Mouse (Mus musculus) adrenal gland, postnatal 4 days (tissue): Measurements from ENCODE around the gene Mrps35. TPM values are rescaled to one million over a fixed set of nuclear protein-coding genes. Genes with fewer than 3 reads are reported as not detected.

ENCODE experiments used
- DNase-seq, 2 experiments: peaks; one replicate each; pipeline ENCODE4 v3.0.0; 2021 to 2022; ENCODE audit warnings: low spot score in 2 of 2, mixed read lengths in 2 of 2
- total RNA-seq, 2 experiments: library from RNA; stranded (reverse); gene quantifications; 2 replicates each; pipeline ENCODE4 v1.2.3; 2021

Mrps35 gene
- total RNA-seq, 2 experiments from 2014 or later = 105 to 109 TPM

- no peak for DNase-seq
Measured at GRCm38 (mm10) chr6:147028396-147028795, 14.2 kb upstream of the Mrps35 start.

GRCm38 (mm10) chr6:147029591-147029990 lies 13.0 kb upstream of the Mrps35 start:
- no peak for DNase-seq

GRCm38 (mm10) chr6:147030096-147030885 lies 12.3 kb upstream of the Mrps35 start:
- no peak for DNase-seq

GRCm38 (mm10) chr6:147032303-147032925 lies 10.2 kb upstream of the Mrps35 start, which contains the start of gene Rep15:
Gene Rep15 (plus strand): TSS chr6:147032584.
- DNase-seq = no peak

GRCm38 (mm10) chr6:147043633-147044032 lies 1.1 kb downstream of the Mrps35 start:
- DNase-seq = no peak

- DNase-seq = no peak
Measured at GRCm38 (mm10) chr6:147049239-147049805, 6.8 kb downstream of the Mrps35 start.

- DNase-seq = no peak
Measured at GRCm38 (mm10) chr6:147051666-147052065, 9.1 kb downstream of the Mrps35 start.

GRCm38 (mm10) chr6:147052440-147052839 lies 9.9 kb downstream of the Mrps35 start:
- DNase-seq = no peak

GRCm38 (mm10) chr6:147053785-147054646 lies 11.5 kb downstream of the Mrps35 start:
- DNase-seq = no peak

GRCm38 (mm10) chr6:147055374-147055977 lies 12.9 kb downstream of the Mrps35 start:
- DNase-seq = no peak

- no peak for DNase-seq
Measured at GRCm38 (mm10) chr6:147059326-147059725, 16.8 kb downstream of the Mrps35 start.

GRCm38 (mm10) chr6:147061630-147062029 lies 19.1 kb downstream of the Mrps35 start:
- no peak for DNase-seq

GRCm38 (mm10) chr6:147062034-147062433 lies 19.5 kb downstream of the Mrps35 start:
- no peak for DNase-seq

GRCm38 (mm10) chr6:147062694-147063093 lies 20.1 kb downstream of the Mrps35 start:
- DNase-seq = no peak

GRCm38 (mm10) chr6:147064226-147064943 lies 21.8 kb downstream of the Mrps35 start:
- no peak for DNase-seq

- no peak for DNase-seq
Measured at GRCm38 (mm10) chr6:147064944-147065261, 22.3 kb downstream of the Mrps35 start.

GRCm38 (mm10) chr6:147075808-147076387 lies 33.3 kb downstream of the Mrps35 start:
- DNase-seq = no peak

- DNase-seq = no peak
Measured at GRCm38 (mm10) chr6:147076878-147077277, 34.3 kb downstream of the Mrps35 start.

- no peak for DNase-seq
Measured at GRCm38 (mm10) chr6:147079919-147080318, 37.4 kb downstream of the Mrps35 start.
